Mouse (Mus musculus) neural tube, embryonic 13.5 days (tissue): ENCODE measurements around the gene Cep19. TPM values are rescaled to one million over a fixed set of nuclear protein-coding genes. Genes with fewer than 3 reads are reported as not detected.
"Not testable (repeated sequence)": the region's sequence is repeated elsewhere in the genome, so short reads cannot be mapped to it uniquely, and the experiment has no call there.

Source experiments
- ATAC-seq: fragments of 200-750 bp; cut with Nextera tagmentation; 2 replicates; pipeline ENCODE4 v1.8.0; 2017; ENCODE audit warnings: low read depth, mild to moderate bottlenecking, moderate TSS enrichment, moderate library complexity
- H3K27ac ChIP-seq: fragments of 300-500 bp; sonication (generic); replicated peaks from 2 replicates; pipeline ENCODE4 v1.5.1; 2015; ENCODE audit warnings: moderate library complexity, mild to moderate bottlenecking, inconsistent platforms
- H3K27me3 ChIP-seq: fragments of 300-500 bp; sonication (generic); 2 replicates; pipeline ENCODE4 v1.6.1; 2015; ENCODE audit warnings: mild to moderate bottlenecking, inconsistent platforms
- H3K36me3 ChIP-seq: fragments of 300-500 bp; sonication (generic); 2 replicates; pipeline ENCODE4 v1.6.1; 2015; ENCODE audit warnings: mild to moderate bottlenecking, inconsistent platforms
- H3K4me1 ChIP-seq: fragments of 300-500 bp; sonication (generic); replicated peaks from 2 replicates; pipeline ENCODE4 v1.6.1; 2015; ENCODE audit warnings: inconsistent platforms
- H3K4me2 ChIP-seq: fragments of 300-500 bp; sonication (generic); 2 replicates; pipeline ENCODE4 v1.6.1; 2015; ENCODE audit warnings: inconsistent platforms, mild to moderate bottlenecking, moderate library complexity
- H3K4me3 ChIP-seq: fragments of 300-500 bp; sonication (generic); 2 replicates; pipeline ENCODE4 v1.5.1; 2015; ENCODE audit warnings: mild to moderate bottlenecking, inconsistent platforms
- H3K9ac ChIP-seq: fragments of 300-500 bp; sonication (generic); 2 replicates; pipeline ENCODE4 v1.6.1; 2015; ENCODE audit warnings: moderate library complexity, mild to moderate bottlenecking, inconsistent platforms
- H3K9me3 ChIP-seq: fragments of 300-500 bp; sonication (generic); 2 replicates; pipeline ENCODE4 v1.6.1; 2016; ENCODE audit warnings: inconsistent platforms
- WGBS: fragments of 180-500 bp; shearing (Covaris S2); methylation state at CpG from one replicate; pipeline ENCODE4 v1.1.7; 2015; 5-methylcytosine and 5-hydroxymethylcytosine counted together
- polyA plus RNA-seq: library from polyadenylated mRNA; unstranded; fragments of >200 nt; fragmentation: Nextera tagmentation; extraction: Ambion mirVana; gene quantifications from 2 replicates; pipeline ENCODE4 v1.2.1, GENCODE M21; 2015

Cep19 gene
- polyA plus RNA-seq, 1 experiment from 2014 or later, result 48.7 TPM

DNA sequence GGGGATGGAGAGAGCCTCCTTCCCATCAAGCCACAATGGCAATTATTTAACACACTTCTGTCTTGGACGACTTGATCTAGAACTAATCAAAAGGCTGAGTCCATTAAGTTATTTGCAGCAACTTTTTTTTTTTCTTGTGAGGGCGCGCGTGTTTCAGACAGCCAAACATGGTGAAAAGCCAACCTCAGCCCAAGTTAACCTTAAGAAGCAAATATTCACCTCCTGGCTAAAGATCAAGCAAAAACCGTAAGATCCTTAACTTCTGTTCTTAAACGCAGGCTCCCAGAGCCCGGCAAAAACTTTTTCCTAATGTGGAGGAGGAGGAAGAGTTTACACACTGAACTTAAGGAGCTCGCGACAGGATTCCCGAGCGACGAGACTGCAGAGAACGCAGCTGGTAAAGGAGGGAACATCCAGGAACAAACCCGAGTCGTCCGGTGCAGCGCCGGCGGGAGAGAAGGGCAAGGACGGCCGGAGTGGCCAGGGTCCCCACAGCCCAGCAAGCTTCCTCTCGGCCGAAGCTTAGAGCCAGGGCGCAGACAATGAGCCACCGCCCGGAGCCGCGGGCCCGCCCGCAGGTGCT lies 21.1 kb upstream of the Cep19 start:
- H3K36me3 ChIP-seq, result peaks cover 9% of the 10 kb centered on the region
- no peak; the same call in 1 of the 2 replicates for ATAC-seq
- H3K4me2 ChIP-seq, result peak overlapping the region; percentile 84
- peak overlapping the region; percentile 94 for H3K27ac ChIP-seq
- peaks cover 31% of the 10 kb centered on the region for H3K4me1 ChIP-seq
- H3K27me3 ChIP-seq, result no peaks in the 10 kb centered on the region
- under 1% methylated on average over 30 of the region's 30 CpGs for WGBS
- no peaks in the 10 kb centered on the region for H3K9me3 ChIP-seq
- H3K9ac ChIP-seq, result peak overlapping the region; percentile 97
- peak overlapping the region; percentile 97 for H3K4me3 ChIP-seq

DNA sequence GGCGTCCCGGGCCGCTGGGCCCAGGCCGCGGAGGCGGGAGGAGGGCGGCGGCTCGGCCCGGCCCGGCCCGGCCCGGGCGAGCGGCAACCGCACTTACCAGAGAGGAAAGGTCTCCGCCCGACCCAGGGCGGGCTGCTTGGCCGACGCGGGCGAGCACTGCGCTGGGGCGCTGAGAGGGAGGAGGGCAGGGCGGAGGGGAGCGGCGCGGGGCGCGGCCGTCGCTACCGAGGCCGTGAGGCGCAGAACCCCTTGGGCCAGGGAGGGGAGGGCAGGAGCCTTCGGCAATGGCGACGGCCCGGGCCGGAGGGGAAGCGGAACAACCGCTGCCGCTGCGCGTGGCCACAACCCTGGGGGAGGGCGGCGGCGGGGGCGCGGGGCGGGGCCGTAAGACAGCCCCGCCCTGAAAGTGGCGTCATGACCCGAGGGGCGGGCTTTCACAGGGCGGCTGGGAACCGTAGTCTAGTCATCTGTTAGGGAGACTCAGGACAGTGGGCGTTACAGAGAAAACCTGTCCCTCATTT lies 20.5 kb upstream of the Cep19 start, which contains the start of gene Pak2:
Gene Pak2 (minus strand): TSS at position 352 of the 521 bp plus-strand sequence.
- Histone ChIP-seq H3K27ac (peak within 1 kb of the TSS; percentile 94), H3K9me3 (no peaks in the 10 kb centered on the region), H3K27me3 (no peaks in the 10 kb centered on the region), H3K4me2 (peak within 1 kb of the TSS; percentile 84), H3K9ac (peak within 1 kb of the TSS; percentile 97), H3K36me3 (peaks cover 12% of the 10 kb centered on the region), H3K4me1 (peaks cover 31% of the 10 kb centered on the region), H3K4me3 (peak within 1 kb of the TSS; percentile 97)
- ATAC-seq, result peak; percentile 98
- WGBS, result under 1% methylated on average over 54 of the region's 60 CpGs

DNA sequence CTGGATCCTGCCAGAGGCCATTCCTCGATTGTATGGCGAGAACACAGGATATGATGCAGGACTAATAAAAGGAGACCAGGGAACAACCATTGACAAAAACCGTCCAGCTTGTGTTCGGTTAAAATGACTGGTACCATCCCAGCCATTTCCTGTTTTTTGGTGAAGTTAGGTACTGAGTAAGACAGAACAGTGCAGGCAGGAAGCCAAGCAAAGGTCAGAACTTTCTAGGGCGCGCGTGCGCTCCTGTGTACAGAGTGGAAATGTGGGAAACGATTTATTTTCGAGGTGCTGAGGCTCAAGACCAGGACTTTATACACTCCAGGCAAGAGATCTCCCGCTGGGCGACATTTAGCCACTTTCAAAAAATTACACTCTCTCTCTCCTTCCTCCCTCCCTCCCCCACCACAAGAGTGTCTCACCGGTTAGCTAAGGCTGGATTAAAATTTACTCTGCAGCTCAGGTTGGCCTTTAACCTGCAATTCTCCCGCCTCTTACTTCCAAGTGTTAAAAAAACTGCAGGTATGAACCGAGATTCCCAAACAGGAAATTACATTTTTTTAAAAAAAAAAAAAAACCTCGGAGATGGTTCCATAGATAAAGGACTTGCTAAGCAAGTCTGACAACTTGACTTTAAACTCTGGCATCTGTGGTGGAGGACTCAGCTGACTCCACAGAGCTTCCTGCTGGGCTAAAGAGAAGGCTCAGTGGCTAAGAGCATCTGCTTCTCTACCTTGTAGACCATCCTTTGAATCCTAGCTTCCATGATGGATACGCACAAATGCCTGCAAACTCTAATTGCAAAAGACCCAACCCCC lies 11.8 kb upstream of the Cep19 start:
- no peaks in the 10 kb centered on the region for H3K9me3 ChIP-seq
- H3K9ac ChIP-seq, result no peak overlapping the region
- H3K27ac ChIP-seq, result no peak overlapping the region
- peaks cover 90% of the 10 kb centered on the region for H3K36me3 ChIP-seq
- H3K4me1 ChIP-seq, result no peaks in the 10 kb centered on the region
- no peak for ATAC-seq
- H3K27me3 ChIP-seq, result no peaks in the 10 kb centered on the region
- H3K4me2 ChIP-seq, result no peak overlapping the region
- no peak overlapping the region for H3K4me3 ChIP-seq
- 85% methylated on average over 17 of the region's 17 CpGs for WGBS

DNA sequence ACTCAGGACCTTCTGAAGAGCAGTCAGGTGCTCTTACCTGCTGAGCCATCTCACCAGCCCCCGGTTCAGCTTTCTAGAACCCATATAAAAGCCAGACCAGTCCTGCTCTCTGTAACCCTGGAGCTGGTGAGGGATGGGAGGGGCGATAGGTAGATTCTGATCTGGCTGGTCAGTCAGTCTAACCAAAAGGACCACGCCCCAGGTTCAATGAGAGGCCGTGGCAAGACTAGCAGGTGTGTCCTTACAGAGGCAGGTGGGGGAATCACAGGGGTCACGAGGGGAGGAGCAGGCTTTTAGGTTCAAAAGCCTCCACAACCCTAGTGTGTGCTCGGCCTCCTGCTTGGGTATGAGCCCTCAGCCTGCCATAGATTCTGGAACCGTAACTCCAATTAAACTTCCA lies 8.1 kb upstream of the Cep19 start:
- Histone ChIP-seq H3K9ac (no peak overlapping the region), H3K4me3 (no peak overlapping the region), H3K9me3 (no peaks in the 10 kb centered on the region), H3K36me3 (peaks cover 78% of the 10 kb centered on the region), H3K4me1 (no peaks in the 10 kb centered on the region), H3K27me3 (no peaks in the 10 kb centered on the region), H3K27ac (no peak overlapping the region), H3K4me2 (no peak overlapping the region)
- ATAC-seq, result no peak
- WGBS, result 95% methylated on average over 7 of the region's 7 CpGs

DNA sequence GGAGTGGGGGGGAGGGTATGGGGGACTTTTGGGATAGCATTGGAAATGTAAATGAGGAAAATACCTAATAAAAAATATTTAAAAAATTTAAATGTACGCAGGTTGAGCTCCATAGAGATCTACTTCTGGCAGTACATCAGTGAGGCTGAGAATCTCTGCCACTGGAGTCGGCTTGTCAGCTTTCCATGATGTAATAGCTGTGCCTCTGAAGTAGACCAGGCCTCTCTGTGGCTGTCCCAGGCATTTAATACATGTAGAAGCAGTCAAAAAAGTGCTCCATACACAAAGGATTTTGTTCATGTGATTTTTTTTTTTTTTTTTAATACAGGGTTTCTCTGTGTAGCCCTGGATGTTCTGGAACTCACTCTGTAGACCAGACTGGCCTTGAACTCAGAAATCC lies 1.8 kb upstream of the Cep19 start:
- not testable (repeated sequence) for H3K4me2 ChIP-seq, ATAC-seq, H3K27me3 ChIP-seq, H3K9ac ChIP-seq, H3K27ac ChIP-seq, H3K9me3 ChIP-seq
- 0 out of 2 replicates have a peak overlapping the region, but pooled peaks have one; percentile 98 for H3K4me3 ChIP-seq
- peaks cover 26% of the 10 kb centered on the region for H3K36me3 ChIP-seq
- peaks cover 21% of the 10 kb centered on the region for H3K4me1 ChIP-seq
- 86% methylated on average over 2 of the region's 2 CpGs for WGBS

DNA sequence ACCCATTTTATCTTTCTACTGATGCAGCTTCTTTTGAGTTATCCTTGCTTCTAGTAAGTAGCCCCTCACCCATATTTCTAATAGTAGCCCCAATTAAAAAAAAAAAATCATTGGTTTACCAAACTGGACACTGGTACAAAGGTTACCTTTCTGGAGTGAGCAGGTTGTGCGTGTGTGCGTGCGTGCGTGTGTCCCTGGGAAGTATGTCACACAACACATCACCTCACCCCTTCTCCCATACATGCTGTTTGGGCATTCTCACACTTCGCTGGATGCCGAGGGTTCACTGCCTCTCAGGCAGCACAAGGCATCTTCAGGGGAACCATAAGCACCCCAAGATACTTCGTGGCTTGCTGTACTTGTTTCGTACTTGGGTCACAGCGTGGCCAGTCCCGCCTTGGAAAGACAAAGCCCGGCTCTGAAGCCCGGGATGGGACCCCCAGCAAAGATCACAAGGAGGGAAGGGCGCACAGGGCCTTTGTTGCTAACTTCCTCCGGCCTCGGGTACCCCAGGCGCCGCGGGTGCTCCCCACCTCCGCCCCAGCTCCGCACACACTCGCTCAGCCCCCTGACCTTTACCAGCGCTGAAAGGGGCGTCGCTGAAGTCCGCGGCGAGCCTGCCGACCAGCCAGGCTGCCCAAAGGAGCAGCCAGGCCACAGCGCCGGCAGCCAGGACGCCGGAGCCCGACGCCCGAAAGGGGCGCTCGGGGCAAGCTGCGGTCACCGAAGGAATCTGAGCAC lies 533 bp upstream of the Cep19 start:
- Histone ChIP-seq H3K4me3 (peak overlapping the region; percentile 98), H3K36me3 (peaks cover 35% of the 10 kb centered on the region), H3K4me1 (peaks cover 21% of the 10 kb centered on the region), H3K9me3 (no peaks in the 10 kb centered on the region), H3K9ac (peak overlapping the region; percentile 92), H3K27me3 (no peaks in the 10 kb centered on the region), H3K4me2 (peak overlapping the region; percentile 73), H3K27ac (peak overlapping the region; percentile 82)
- 1% methylated on average over 27 of the region's 39 CpGs for WGBS
- ATAC-seq, result peak; percentile 84

DNA sequence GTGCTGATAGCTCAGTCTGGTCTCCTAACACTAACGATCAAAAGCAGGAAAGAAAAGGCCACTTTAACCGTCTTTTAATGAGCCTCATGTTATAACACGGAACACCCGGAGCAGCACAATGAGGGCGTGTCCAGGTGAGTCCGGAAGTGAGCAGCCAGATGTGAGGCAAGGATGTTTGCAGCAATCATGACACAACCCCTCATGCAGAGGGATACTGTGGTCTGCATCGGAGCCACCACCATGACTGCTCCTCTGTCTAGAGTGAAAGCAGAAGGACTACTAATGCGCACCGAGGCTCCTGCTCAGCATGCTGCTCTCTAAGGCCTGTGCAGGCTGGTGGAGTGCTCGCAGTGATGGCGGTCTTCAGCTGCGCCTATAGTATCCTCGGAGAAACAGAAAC lies 2.7 kb downstream of the Cep19 start:
- 95% methylated on average over 13 of the region's 13 CpGs for WGBS
- Histone ChIP-seq H3K27ac (no peak overlapping the region), H3K4me3 (no peak overlapping the region), H3K4me2 (no peak overlapping the region), H3K9me3 (no peaks in the 10 kb centered on the region), H3K36me3 (peaks cover 50% of the 10 kb centered on the region), H3K4me1 (peaks cover 21% of the 10 kb centered on the region), H3K9ac (no peak overlapping the region), H3K27me3 (no peaks in the 10 kb centered on the region)
- no peak for ATAC-seq

DNA sequence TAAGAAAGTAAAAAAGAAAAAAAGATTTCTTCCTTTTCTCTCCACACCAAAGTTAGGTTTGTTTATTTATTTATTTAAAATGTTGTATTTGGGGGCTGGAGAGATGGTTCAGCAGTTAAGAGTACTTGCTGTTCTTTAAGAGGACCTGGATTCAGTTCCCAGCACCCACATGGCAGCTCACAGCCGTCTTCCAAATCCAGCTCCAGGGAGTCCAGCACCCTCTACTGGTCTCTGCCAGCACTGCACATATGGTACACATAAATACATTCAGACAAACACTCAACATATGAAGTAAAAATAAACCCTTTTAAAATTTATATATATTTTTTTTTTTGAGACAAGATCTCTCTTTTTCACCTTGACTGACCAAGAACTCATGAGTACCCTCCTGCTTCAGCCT lies 6.1 kb downstream of the Cep19 start:
- no peaks in the 10 kb centered on the region for H3K9me3 ChIP-seq
- WGBS, result 100% methylated on average over 1 of the region's 1 CpGs
- H3K27ac ChIP-seq, result no peak overlapping the region
- no peak overlapping the region for H3K9ac ChIP-seq
- no peaks in the 10 kb centered on the region for H3K27me3 ChIP-seq
- H3K36me3 ChIP-seq, result peaks cover 72% of the 10 kb centered on the region
- no peak overlapping the region for H3K4me3 ChIP-seq
- H3K4me2 ChIP-seq, result no peak overlapping the region
- H3K4me1 ChIP-seq, result no peaks in the 10 kb centered on the region
- no peak for ATAC-seq

DNA sequence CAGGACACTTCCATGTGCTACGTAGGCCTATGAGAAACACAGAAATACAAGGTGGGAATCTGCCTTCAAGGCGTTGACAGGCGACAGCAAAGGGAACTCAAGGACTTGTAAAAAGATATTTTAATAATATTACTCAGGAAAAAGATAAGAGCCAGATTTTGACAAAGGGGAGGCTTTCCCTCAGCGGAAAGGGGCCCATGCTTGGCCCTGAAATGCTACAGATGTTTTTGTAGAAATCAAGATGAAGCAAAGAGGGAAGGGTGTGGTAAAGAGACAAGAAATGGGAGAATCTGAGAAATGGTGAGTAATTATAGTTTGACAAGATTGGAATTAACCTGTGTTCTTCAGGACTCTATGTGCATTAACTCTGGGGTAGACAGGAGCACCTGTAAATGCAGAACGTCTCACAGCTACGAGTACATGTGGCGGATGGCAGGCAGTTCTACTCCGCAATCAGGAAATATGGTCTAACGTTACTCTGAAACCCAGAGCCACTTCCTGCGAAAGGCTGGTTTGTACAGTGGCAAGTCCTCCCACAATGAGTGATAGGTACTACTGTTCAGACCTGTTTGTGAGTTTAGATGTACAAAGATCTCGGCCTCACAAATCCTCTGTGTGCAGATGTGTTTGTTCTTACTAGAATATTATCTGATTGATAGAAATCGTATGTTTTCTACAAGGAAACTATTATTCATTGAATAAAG lies 7.9 kb downstream of the Cep19 start:
- Histone ChIP-seq H3K27me3 (no peaks in the 10 kb centered on the region), H3K4me3 (no peak overlapping the region), H3K4me2 (no peak overlapping the region), H3K4me1 (no peaks in the 10 kb centered on the region), H3K36me3 (peaks cover 67% of the 10 kb centered on the region), H3K9me3 (no peaks in the 10 kb centered on the region), H3K9ac (no peak overlapping the region), H3K27ac (no peak overlapping the region)
- ATAC-seq, result no peak
- 93% methylated on average over 12 of the region's 12 CpGs for WGBS

DNA sequence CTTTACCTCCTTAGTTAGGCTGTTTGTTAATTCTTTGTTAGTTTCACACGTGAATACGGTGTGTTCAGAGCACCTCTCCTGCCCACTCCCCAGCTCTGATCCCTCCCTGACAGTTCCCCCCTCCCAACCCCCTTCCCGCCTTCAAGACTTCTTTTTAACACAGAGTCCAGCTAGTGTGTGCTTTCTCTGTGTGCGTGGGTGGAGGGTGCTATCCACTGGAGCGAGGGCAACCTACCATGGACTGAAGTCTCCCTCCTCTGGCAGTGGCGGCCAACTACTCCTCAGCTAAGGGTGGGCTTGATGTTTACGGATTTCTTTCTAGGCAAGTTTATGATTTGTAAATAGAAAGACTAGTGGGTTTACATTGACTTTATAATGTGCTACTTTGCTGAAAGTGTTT lies 8.6 kb downstream of the Cep19 start:
- H3K27me3 ChIP-seq, result no peaks in the 10 kb centered on the region
- H3K4me3 ChIP-seq, result no peak overlapping the region
- WGBS, result 83% methylated on average over 7 of the region's 7 CpGs
- H3K36me3 ChIP-seq, result peaks cover 60% of the 10 kb centered on the region
- H3K9me3 ChIP-seq, result no peaks in the 10 kb centered on the region
- no peak overlapping the region for H3K4me2 ChIP-seq
- H3K4me1 ChIP-seq, result no peaks in the 10 kb centered on the region
- no peak overlapping the region for H3K9ac ChIP-seq
- no peak for ATAC-seq
- H3K27ac ChIP-seq, result no peak overlapping the region

DNA sequence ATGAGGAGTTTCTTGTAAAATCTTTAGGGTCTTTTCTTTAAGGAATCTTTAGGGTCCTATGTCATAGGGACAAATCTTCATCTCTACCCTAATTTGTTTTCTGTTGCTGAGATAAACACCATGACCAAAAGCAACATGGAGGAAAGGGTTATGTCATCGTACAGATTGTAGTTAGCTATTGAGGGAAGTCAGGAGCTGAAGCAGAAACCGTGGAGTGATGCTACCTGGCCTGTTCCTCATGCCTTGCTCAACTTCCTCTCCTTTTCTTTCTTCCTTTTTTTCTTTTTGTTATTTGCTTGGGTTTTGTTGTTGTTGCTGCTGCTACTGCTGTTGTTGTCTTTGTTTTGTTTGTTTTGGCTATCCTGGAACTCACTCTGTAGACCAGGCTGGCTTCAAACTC lies 9.0 kb downstream of the Cep19 start:
- no peak overlapping the region for H3K27ac ChIP-seq
- H3K4me2 ChIP-seq, result no peak overlapping the region
- H3K9me3 ChIP-seq, result no peaks in the 10 kb centered on the region
- no peak overlapping the region for H3K9ac ChIP-seq
- ATAC-seq, result no peak
- H3K36me3 ChIP-seq, result peaks cover 56% of the 10 kb centered on the region
- no peaks in the 10 kb centered on the region for H3K27me3 ChIP-seq
- H3K4me3 ChIP-seq, result no peak overlapping the region
- WGBS, result 91% methylated on average over 2 of the region's 2 CpGs
- no peaks in the 10 kb centered on the region for H3K4me1 ChIP-seq
